Mouse (Mus musculus) stomach, postnatal 0 days (tissue): ENCODE results near the gene Syt11. TPM values are rescaled to one million over a fixed set of nuclear protein-coding genes. Genes with fewer than 3 reads are reported as not detected.

Experiments
- ATAC-seq: fragments of 200-750 bp; cut with Nextera tagmentation; 2 replicates; pipeline ENCODE4 v1.8.0; 2017; ENCODE audit not compliant: low FRiP score, low TSS enrichment
- DNase-seq: peaks from one replicate; pipeline ENCODE4 v3.0.0-alpha.2; 2016; ENCODE audit warnings: low spot score
- H3K27ac ChIP-seq: fragments of 300-500 bp; sonication (generic); replicated peaks from 2 replicates; pipeline ENCODE4 v1.5.1; 2014; ENCODE audit warnings: mild to moderate bottlenecking, control low read depth
- H3K27me3 ChIP-seq: fragments of 300-500 bp; sonication (generic); 2 replicates; pipeline ENCODE4 v1.6.1; 2014; ENCODE audit warnings: low read length; ENCODE audit not compliant: control insufficient read depth, insufficient read depth
- H3K36me3 ChIP-seq: fragments of 300-500 bp; sonication (generic); 2 replicates; pipeline ENCODE4 v1.6.1; 2014; ENCODE audit warnings: low read length, mixed read lengths; ENCODE audit not compliant: control insufficient read depth, insufficient read depth
- H3K4me1 ChIP-seq: fragments of 300-500 bp; sonication (generic); replicated peaks from 2 replicates; pipeline ENCODE4 v1.6.1; 2014; ENCODE audit warnings: antibody characterized with exemption; ENCODE audit not compliant: control insufficient read depth, insufficient read depth
- H3K4me2 ChIP-seq: fragments of 300-500 bp; sonication (generic); replicated peaks from 2 replicates; pipeline ENCODE4 v1.6.1; 2014; ENCODE audit warnings: low read depth, mild to moderate bottlenecking, control low read depth, moderate library complexity
- H3K4me3 ChIP-seq: fragments of 300-500 bp; sonication (generic); 2 replicates; pipeline ENCODE4 v1.5.1; 2014; ENCODE audit warnings: low read depth, low read length, control low read depth
- H3K9ac ChIP-seq: fragments of 300-500 bp; sonication (generic); 2 replicates; pipeline ENCODE4 v1.6.1; 2014; ENCODE audit warnings: mild to moderate bottlenecking, low read length, control low read depth, mixed read lengths
- H3K9me3 ChIP-seq: fragments of 300-500 bp; sonication (generic); 2 replicates; pipeline ENCODE4 v1.6.1; 2016; ENCODE audit warnings: low read length; ENCODE audit not compliant: control insufficient read depth
- CTCF ChIP-seq: IDR thresholded peaks from 2 replicates; pipeline ENCODE4 v1.5.1; 2016; ENCODE audit warnings: antibody characterized with exemption, low read depth, mild to moderate bottlenecking, moderate library complexity
- EP300 ChIP-seq: optimal IDR thresholded peaks from 2 replicates; pipeline ENCODE3; 2016; ENCODE audit warnings: antibody characterized with exemption
- WGBS: fragments of 180-500 bp; shearing (Covaris S2); extraction: QIAGEN DNeasy Blood & Tissue Kit; methylation state at CpG from one replicate; pipeline ENCODE4 v1.1.7; 2014; 5-methylcytosine and 5-hydroxymethylcytosine counted together
- polyA plus RNA-seq: library from polyadenylated mRNA; unstranded; fragments of >200 nt; fragmentation: Nextera tagmentation; extraction: Ambion mirVana; gene quantifications from 2 replicates; pipeline ENCODE4 v1.2.1, GENCODE M21; 2015

The Syt11 gene
- polyA plus RNA-seq, 1 experiment from 2014 or later = 9.6 TPM

DNA sequence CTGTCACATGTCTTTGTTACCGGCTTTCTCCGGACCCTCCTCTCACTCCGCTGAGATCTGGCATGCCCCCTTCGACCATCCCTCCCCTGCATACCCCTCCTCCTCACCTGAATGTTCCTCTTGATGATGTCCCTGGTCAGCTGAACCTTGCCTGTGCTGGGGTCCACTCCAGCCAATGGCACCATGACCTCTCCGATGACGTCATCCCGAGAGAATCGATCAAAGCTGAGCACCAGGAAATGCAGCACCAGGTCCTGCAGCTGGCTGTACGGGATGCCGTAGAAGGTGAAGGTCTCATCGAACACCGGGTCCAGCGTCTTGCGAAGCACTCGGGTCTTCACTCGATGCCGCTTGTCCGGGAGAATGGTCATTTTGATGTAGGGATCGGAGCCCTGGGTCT is 13.3 kb downstream of the Syt11 start:
- H3K27ac ChIP-seq = no peak overlapping the region
- H3K27me3 ChIP-seq = no peaks in the 10 kb centered on the region
- H3K9me3 ChIP-seq = no peaks in the 10 kb centered on the region
- no peak overlapping the region for H3K4me3 ChIP-seq
- ATAC-seq = no peak
- no peak overlapping the region for H3K9ac ChIP-seq
- H3K4me1 ChIP-seq = peaks cover 5% of the 10 kb centered on the region; the same call in 1 of the 2 replicates
- H3K4me2 ChIP-seq = no peak overlapping the region
- 94% methylated on average over 19 of the region's 19 CpGs for WGBS
- H3K36me3 ChIP-seq = no peaks in the 10 kb centered on the region
- TF ChIP-seq EP300 (no peak), CTCF (no peak)
- DNase-seq = no peak

DNA sequence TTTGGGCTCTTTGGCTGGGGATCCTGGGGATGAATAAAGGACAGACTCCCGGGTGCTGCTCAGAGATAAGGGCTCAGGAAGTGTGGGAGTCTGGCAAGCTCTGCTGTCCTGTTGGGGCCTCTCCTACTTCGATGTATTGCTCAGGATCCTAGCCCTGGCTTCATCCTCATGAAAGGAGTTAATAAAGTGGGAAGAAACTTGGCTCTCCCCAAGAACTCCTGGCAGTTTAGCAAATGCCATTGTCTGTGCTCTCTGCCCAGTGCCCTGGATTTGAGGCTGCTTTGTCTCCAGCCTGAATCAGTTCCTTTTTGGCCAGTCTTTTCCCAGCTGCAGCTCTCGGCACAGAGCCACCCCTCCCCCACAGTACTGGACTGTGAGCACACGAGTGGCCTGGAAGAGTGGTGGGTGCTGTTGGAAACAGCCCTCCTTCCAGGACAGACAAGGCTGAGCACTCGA is 16.9 kb downstream of the Syt11 start:
- 12% methylated on average over 5 of the region's 5 CpGs for WGBS
- peak; percentile 60 for DNase-seq
- Histone ChIP-seq H3K27me3 (no peaks in the 10 kb centered on the region), H3K4me3 (no peak overlapping the region), H3K9ac (peak overlapping the region; percentile 2; the same call in 1 of the 2 replicates), H3K36me3 (no peaks in the 10 kb centered on the region), H3K27ac (peak overlapping the region; percentile 82), H3K9me3 (no peaks in the 10 kb centered on the region), H3K4me1 (peaks cover 5% of the 10 kb centered on the region; the same call in 1 of the 2 replicates), H3K4me2 (0 out of 2 replicates have a peak overlapping the region, but pooled peaks have one; percentile 11)
- TF ChIP-seq CTCF = no peak
- TF ChIP-seq EP300 = no peak
- ATAC-seq = peak; percentile 67; the same call in 1 of the 2 replicates

DNA sequence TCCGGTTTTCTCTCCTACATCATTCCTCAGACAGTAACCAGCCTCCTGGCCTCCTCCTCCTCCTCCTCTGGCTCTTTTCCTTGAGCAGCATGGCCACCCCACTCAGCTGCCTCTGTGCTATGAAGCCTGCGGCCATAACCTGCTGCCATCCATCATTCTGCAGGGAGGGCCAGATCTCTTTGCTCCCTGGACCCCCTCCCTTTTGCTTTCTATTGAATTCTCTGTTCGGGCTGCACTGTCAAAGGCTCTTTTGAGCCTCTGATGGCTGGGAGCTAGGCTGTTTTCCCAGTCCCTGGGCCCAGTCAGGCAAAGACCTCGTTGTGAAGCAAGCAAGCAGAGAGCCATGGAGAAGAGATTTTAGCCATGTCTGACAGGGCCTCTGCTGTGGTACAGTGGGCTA is 18.7 kb downstream of the Syt11 start:
- no peaks in the 10 kb centered on the region for H3K9me3 ChIP-seq
- no peak overlapping the region for H3K4me2 ChIP-seq
- H3K9ac ChIP-seq = no peak overlapping the region
- H3K4me3 ChIP-seq = no peak overlapping the region
- no peak for DNase-seq
- TF ChIP-seq EP300 = no peak
- no peak for TF ChIP-seq CTCF
- no peak overlapping the region for H3K27ac ChIP-seq
- WGBS = 45% methylated on average over 4 of the region's 4 CpGs
- no peak for ATAC-seq
- no peaks in the 10 kb centered on the region for H3K36me3 ChIP-seq
- H3K4me1 ChIP-seq = peaks cover 5% of the 10 kb centered on the region; the same call in 1 of the 2 replicates
- H3K27me3 ChIP-seq = no peaks in the 10 kb centered on the region

GRCm38 (mm10) chr3:88755541-88755940 is 19.4 kb downstream of the Syt11 start:
- Histone ChIP-seq H3K4me2 (no peak overlapping the region), H3K4me1 (peaks cover 5% of the 10 kb centered on the region; the same call in 1 of the 2 replicates), H3K27me3 (no peaks in the 10 kb centered on the region), H3K4me3 (no peak overlapping the region), H3K36me3 (no peaks in the 10 kb centered on the region), H3K9me3 (no peaks in the 10 kb centered on the region), H3K27ac (no peak overlapping the region), H3K9ac (no peak overlapping the region)
- no peak for TF ChIP-seq CTCF
- TF ChIP-seq EP300 = no peak
- WGBS = 51% methylated on average over 3 of the region's 3 CpGs
- no peak for DNase-seq
- ATAC-seq = no peak

- Histone ChIP-seq H3K4me3 (no peak overlapping the region), H3K9ac (no peak overlapping the region), H3K4me2 (no peak overlapping the region), H3K27me3 (no peaks in the 10 kb centered on the region), H3K36me3 (no peaks in the 10 kb centered on the region), H3K9me3 (no peaks in the 10 kb centered on the region), H3K27ac (no peak overlapping the region), H3K4me1 (peaks cover 5% of the 10 kb centered on the region; the same call in 1 of the 2 replicates)
- ATAC-seq (peak; percentile 43; the same call in 1 of the 2 replicates), DNase-seq (peak; percentile 40)
- WGBS = 65% methylated on average over 4 of the region's 4 CpGs
- TF ChIP-seq EP300 (no peak), CTCF (peak; percentile 73)
Measured at GRCm38 (mm10) chr3:88754283-88754682, 20.7 kb downstream of the Syt11 start.

DNA sequence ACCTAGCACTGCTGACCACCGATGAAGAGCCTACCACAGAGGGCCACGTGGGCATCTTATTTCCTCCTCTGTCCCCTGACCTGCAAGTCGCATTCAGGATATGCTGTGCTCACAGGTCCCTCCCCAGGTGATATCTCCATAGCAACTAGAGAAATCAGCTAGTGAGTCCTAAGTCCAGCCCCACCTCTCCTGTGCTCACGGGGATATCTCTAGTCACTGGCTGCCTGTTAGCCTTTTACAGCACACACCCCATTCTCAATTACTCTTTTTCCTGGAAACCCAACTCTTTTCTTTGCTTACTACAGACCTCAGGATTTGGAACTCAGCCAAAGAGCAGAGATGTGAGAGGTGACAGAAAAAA is 28.1 kb downstream of the Syt11 start:
- DNase-seq (peak; percentile 84), ATAC-seq (peak; percentile 98)
- H3K9me3 ChIP-seq = no peaks in the 10 kb centered on the region
- no peak overlapping the region for H3K4me2 ChIP-seq
- no peak overlapping the region for H3K4me3 ChIP-seq
- no peaks in the 10 kb centered on the region for H3K36me3 ChIP-seq
- no peak overlapping the region for H3K9ac ChIP-seq
- peak overlapping the region; percentile 56 for H3K27ac ChIP-seq
- TF ChIP-seq EP300 (no peak), CTCF (no peak)
- WGBS = 60% methylated on average over 4 of the region's 4 CpGs
- H3K4me1 ChIP-seq = no peaks in the 10 kb centered on the region
- H3K27me3 ChIP-seq = no peaks in the 10 kb centered on the region
